Mouse (Mus musculus) left cerebral cortex, adult 2 months (tissue): Measurements from ENCODE around the gene Sdr39u1. TPM values are rescaled to one million over a fixed set of nuclear protein-coding genes. Genes with fewer than 3 reads are reported as not detected.

Experiments used
- DNase-seq, 2 experiments: peaks; one replicate each; pipeline ENCODE4 v3.0.0; 2021 to 2022; ENCODE audit warnings: low spot score in 2 of 2, mixed read lengths in 1 of 2; ENCODE audit errors: extremely low spot score in 1 of 2
- H3K27ac ChIP-seq: fragments of 200-600 bp; 2 replicates; pipeline ENCODE4 v1.8.1; 2022
- H3K4me3 ChIP-seq: fragments of 200-600 bp; 2 replicates; pipeline ENCODE4 v1.8.1; 2022
- CTCF ChIP-seq: fragments of 200-600 bp; IDR thresholded peaks from 2 replicates; pipeline ENCODE4 v1.8.1; 2022; ENCODE audit warnings: antibody characterized with exemption, mild to moderate bottlenecking, moderate library complexity
- intact Hi-C: fragments of 180-260 bp; cut with DNase I; formaldehyde crosslinking; loops from one replicate; pipeline ENCODE4 v1.15.1; 2025
- long read RNA-seq, 2 experiments: library from polyadenylated mRNA; stranded (forward); transcript quantifications; one replicate each; pipeline ENCODE4 v2.0.0; 2021; ENCODE audit warnings: borderline mapping rate in 2 of 2
- total RNA-seq, 2 experiments: library from RNA; stranded (reverse); gene quantifications; 2 replicates each; pipeline ENCODE4 v1.2.3; 2021

The Sdr39u1 gene
- total RNA-seq, result 10 to 100 TPM; 91.3 to 96.9 TPM
- long read RNA-seq, experiment 1, transcript Sdr39u1-207 (5 exons, 867 nt), result minor isoform, 7 of 40 reads
- long read RNA-seq, experiment 1, transcript Sdr39u1-201 (6 exons, 1,255 nt), result major isoform, 16 of 40 reads
- long read RNA-seq, experiment 1, partial matches to known transcripts, result 9 of 40 reads
- long read RNA-seq, experiment 1, other reads (novel, unspliced or antisense), result 6 of 40 reads
- long read RNA-seq, experiment 2, transcript Sdr39u1-201 (6 exons, 1,255 nt), result major isoform, 15 of 34 reads
- long read RNA-seq, experiment 2, partial matches to known transcripts, result 5 of 34 reads
- long read RNA-seq, experiment 2, other reads (novel, unspliced or antisense), result 9 of 34 reads

GRCm38 (mm10) chr14:55899701-55900413 lies at the start of gene Sdr39u1:
TSS of gene Sdr39u1 (minus strand) at chr14:55900293.
- DNase-seq, result peak; percentile 83 to 87
- intact Hi-C loops, result loop anchor here (5.0 kb wide), 1 partner anchor 138 kb away; the partner anchor contains the start of gene Ltb4r2
- Histone ChIP-seq H3K27ac (peak within 1 kb of the TSS; percentile 93), H3K4me3 (peak within 1 kb of the TSS; percentile 66)
- no peak for TF ChIP-seq CTCF

- H3K4me3 ChIP-seq, result no peak overlapping the region
- intact Hi-C loops, result loop anchor here (5.0 kb wide), 1 partner anchor 111 kb away; no protein-coding TSS in a partner anchor
- TF ChIP-seq CTCF, result no peak
Observed at GRCm38 (mm10) chr14:55946269-55946969, 46.3 kb upstream of the Sdr39u1 start.

GRCm38 (mm10) chr14:55944575-55944974 lies 44.5 kb upstream of the Sdr39u1 start, which contains the start of gene Cma1:
TSS of gene Cma1 (minus strand) at chr14:55944675.
- Histone ChIP-seq H3K4me3 (no peak within 1 kb of the TSS), H3K27ac (no peak within 1 kb of the TSS)
- no peak for TF ChIP-seq CTCF
- intact Hi-C loops, result no loop called here
- DNase-seq, result no peak

More at GRCm38 (mm10) chr14:55946269-55946969, 46.3 kb upstream of the Sdr39u1 start:
- no peak for DNase-seq
- H3K27ac ChIP-seq, result no peak overlapping the region

GRCm38 (mm10) chr14:55943601-55944000 lies 43.5 kb upstream of the Sdr39u1 start:
- Histone ChIP-seq H3K4me3 (no peak overlapping the region), H3K27ac (no peak overlapping the region)
- TF ChIP-seq CTCF, result no peak
- no peak for DNase-seq
- intact Hi-C loops, result no loop called here

GRCm38 (mm10) chr14:55940070-55940800 lies 40.1 kb upstream of the Sdr39u1 start:
- Histone ChIP-seq H3K27ac (no peak overlapping the region), H3K4me3 (no peak overlapping the region)
- TF ChIP-seq CTCF, result peak; percentile 7; the same call in 1 of the 2 replicates
- DNase-seq, result no peak
- intact Hi-C loops, result no loop called here

- no peak for TF ChIP-seq CTCF
- no peak overlapping the region for H3K27ac ChIP-seq
- no peak overlapping the region for H3K4me3 ChIP-seq
- DNase-seq, result no peak
- intact Hi-C loops, result no loop called here
Observed at GRCm38 (mm10) chr14:55933586-55933985, 33.5 kb upstream of the Sdr39u1 start.

GRCm38 (mm10) chr14:55929263-55929997 lies 29.3 kb upstream of the Sdr39u1 start:
- no peak for DNase-seq
- intact Hi-C loops, result no loop called here
- Histone ChIP-seq H3K27ac (no peak overlapping the region), H3K4me3 (no peak overlapping the region)
- TF ChIP-seq CTCF, result no peak

- no peak for TF ChIP-seq CTCF
- DNase-seq, result no peak
- Histone ChIP-seq H3K4me3 (no peak overlapping the region), H3K27ac (no peak overlapping the region)
- intact Hi-C loops, result no loop called here
Observed at GRCm38 (mm10) chr14:55926847-55927246, 26.8 kb upstream of the Sdr39u1 start.

- Histone ChIP-seq H3K4me3 (no peak overlapping the region), H3K27ac (no peak overlapping the region)
- TF ChIP-seq CTCF, result no peak
- no peak for DNase-seq
- intact Hi-C loops, result no loop called here
Observed at GRCm38 (mm10) chr14:55922475-55923232, 22.6 kb upstream of the Sdr39u1 start.
